Mouse (Mus musculus) olfactory bulb, adult 2 months (tissue): ENCODE results near the gene Kcnh1. TPM values are rescaled to one million over a fixed set of nuclear protein-coding genes. Genes with fewer than 3 reads are reported as not detected.

Experiments
- H3K27ac ChIP-seq: fragments of 200-500 bp; 2 replicates; pipeline ENCODE4 v1.5.1; 2012; ENCODE audit warnings: low read depth, low read length; ENCODE audit not compliant: insufficient read depth
- H3K4me1 ChIP-seq: fragments of 200-500 bp; 2 replicates; pipeline ENCODE4 v1.6.1; 2012; ENCODE audit warnings: low read length; ENCODE audit not compliant: control insufficient read depth, insufficient read depth
- H3K4me3 ChIP-seq: fragments of 200-500 bp; 2 replicates; pipeline ENCODE4 v1.5.1; 2012; ENCODE audit warnings: mild to moderate bottlenecking, low read depth, low read length, moderate library complexity; ENCODE audit not compliant: insufficient read depth
- CTCF ChIP-seq: fragments of 200-500 bp; IDR thresholded peaks from 2 replicates; pipeline ENCODE4 v1.5.1; 2012; ENCODE audit warnings: low read depth, mild to moderate bottlenecking, low read length, moderate library complexity; ENCODE audit not compliant: insufficient read depth
- POLR2A ChIP-seq: fragments of 200-500 bp; IDR thresholded peaks from 2 replicates; pipeline ENCODE4 v1.6.1; 2012; ENCODE audit warnings: mild to moderate bottlenecking, low read depth, low read length, moderate library complexity; ENCODE audit not compliant: insufficient read depth
- WGBS: fragments of 180-500 bp; shearing (Covaris S2); methylation state at CpG from one replicate; pipeline ENCODE4 v1.1.7; 2018; 5-methylcytosine and 5-hydroxymethylcytosine counted together
- polyA plus RNA-seq: library from polyadenylated mRNA; stranded (reverse); fragments of >200 nt; gene quantifications from 2 replicates; pipeline ENCODE4 v1.2.4, GENCODE M21; 2012; ENCODE audit warnings: low replicate concordance; ENCODE audit not compliant: missing spikeins, insufficient read depth, insufficient read length

Kcnh1 gene
- polyA plus RNA-seq, 1 experiment = not detected

- WGBS = 70% methylated on average over 14 of the region's 14 CpGs
- Histone ChIP-seq H3K4me3 (no peak overlapping the region), H3K27ac (no peak overlapping the region), H3K4me1 (peaks cover 14% of the 10 kb centered on the region)
- TF ChIP-seq POLR2A (no peak), CTCF (no peak)
These were observed 335.3 kb downstream of the Kcnh1 start for GRCm38 (mm10) chr1:192525711-192526350.

GRCm38 (mm10) chr1:192531490-192532146, 341.0 kb downstream of the Kcnh1 start:
- TF ChIP-seq CTCF (no peak), POLR2A (no peak)
- 0 out of 2 replicates have a peak, but pooled peaks cover 5% of the 10 kb centered on the region for H3K4me1 ChIP-seq
- 78% methylated on average over 2 of the region's 2 CpGs for WGBS
- no peak overlapping the region for H3K4me3 ChIP-seq
- no peak overlapping the region for H3K27ac ChIP-seq

DNA sequence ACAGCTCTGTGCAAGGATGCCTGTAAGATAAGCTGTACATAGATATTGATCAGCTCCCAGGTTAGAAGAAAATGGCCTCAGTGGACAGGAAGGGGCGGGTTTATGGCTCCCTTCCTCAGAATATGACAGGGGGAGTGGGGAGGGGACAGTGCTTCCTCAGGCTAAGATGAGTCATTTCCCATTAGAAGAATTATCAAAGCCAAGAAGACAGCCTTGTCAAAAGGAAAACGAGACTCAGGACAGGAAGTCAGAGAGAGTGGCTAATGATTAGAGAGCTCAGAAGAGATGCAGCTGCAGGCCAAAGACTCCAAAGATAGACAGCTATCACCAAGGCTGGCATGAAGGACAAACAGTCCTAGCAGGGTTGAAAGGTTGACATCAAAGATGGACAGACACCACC, 341.6 kb downstream of the Kcnh1 start:
- TF ChIP-seq CTCF (no peak), POLR2A (no peak)
- WGBS = 72% methylated on average over 2 of the region's 2 CpGs

GRCm38 (mm10) chr1:192533016-192533415, 342.4 kb downstream of the Kcnh1 start:
- H3K4me3 ChIP-seq = no peak overlapping the region
- TF ChIP-seq CTCF (no peak), POLR2A (no peak)
- no peak overlapping the region for H3K27ac ChIP-seq
- no peaks in the 10 kb centered on the region for H3K4me1 ChIP-seq

More for the DNA sequence above, 341.6 kb downstream of the Kcnh1 start:
- Histone ChIP-seq H3K4me1 (0 out of 2 replicates have a peak, but pooled peaks cover 5% of the 10 kb centered on the region), H3K4me3 (no peak overlapping the region), H3K27ac (no peak overlapping the region)

GRCm38 (mm10) chr1:192536440-192536839, 345.9 kb downstream of the Kcnh1 start:
- H3K4me1 ChIP-seq = no peaks in the 10 kb centered on the region
- no peak overlapping the region for H3K4me3 ChIP-seq
- 31% methylated on average over 1 of the region's 1 CpGs for WGBS
- no peak overlapping the region for H3K27ac ChIP-seq
- TF ChIP-seq CTCF (no peak), POLR2A (no peak)

GRCm38 (mm10) chr1:192537169-192537568, 346.6 kb downstream of the Kcnh1 start:
- H3K27ac ChIP-seq = no peak overlapping the region
- TF ChIP-seq POLR2A (no peak), CTCF (no peak)
- no peak overlapping the region for H3K4me3 ChIP-seq
- no peaks in the 10 kb centered on the region for H3K4me1 ChIP-seq
- WGBS = 79% methylated on average over 7 of the region's 7 CpGs

DNA sequence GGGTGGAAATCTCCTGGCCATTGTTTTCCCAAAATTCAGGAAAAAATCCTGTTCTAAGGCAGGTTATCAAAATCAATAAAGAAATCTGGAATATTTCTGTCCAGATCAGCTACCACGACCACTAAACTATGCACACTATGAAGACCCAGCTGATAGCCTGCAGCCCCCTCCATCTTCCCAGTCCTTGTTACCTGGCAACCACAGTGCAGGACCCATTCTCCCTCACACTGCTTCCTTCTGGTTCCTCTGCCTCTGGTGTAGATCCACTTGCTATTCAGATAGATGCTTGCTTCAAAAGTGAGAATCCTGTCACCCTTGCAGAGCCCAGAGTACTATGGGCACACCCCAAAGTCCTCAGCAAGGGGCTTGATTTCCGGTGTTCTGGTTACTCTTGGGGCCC, 351.5 kb downstream of the Kcnh1 start:
- Histone ChIP-seq H3K27ac (no peak overlapping the region), H3K4me1 (peaks cover 5% of the 10 kb centered on the region), H3K4me3 (no peak overlapping the region)
- no peak for TF ChIP-seq POLR2A
- no peak for TF ChIP-seq CTCF
- 89% methylated on average over 2 of the region's 2 CpGs for WGBS

- Histone ChIP-seq H3K27ac (no peak overlapping the region), H3K4me1 (peaks cover 5% of the 10 kb centered on the region), H3K4me3 (no peak overlapping the region)
- no peak for TF ChIP-seq POLR2A
- no peak for TF ChIP-seq CTCF
- 94% methylated on average over 4 of the region's 4 CpGs for WGBS
These were observed 353.1 kb downstream of the Kcnh1 start for GRCm38 (mm10) chr1:192543686-192544085.

DNA sequence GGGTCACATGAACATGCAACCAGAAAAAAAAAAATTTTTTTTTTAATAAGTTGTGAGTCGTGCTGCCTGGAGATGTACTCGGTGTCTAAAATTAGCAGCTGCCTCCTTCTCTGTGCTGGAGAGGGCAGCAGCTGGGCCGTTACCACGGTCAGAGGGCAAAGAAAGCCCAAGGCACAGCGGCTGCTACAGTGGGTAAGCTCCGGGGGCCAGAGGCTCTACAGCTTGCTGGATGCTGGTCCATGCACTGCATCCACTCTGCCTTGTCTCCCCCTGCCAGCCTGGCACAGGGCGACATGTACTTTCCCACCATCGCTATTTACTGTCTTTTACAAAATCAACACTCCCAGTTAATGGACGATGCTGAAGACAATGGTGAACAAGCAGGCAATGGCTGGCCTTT, 353.5 kb downstream of the Kcnh1 start:
- WGBS = 71% methylated on average over 9 of the region's 9 CpGs
- H3K27ac ChIP-seq = no peak overlapping the region
- no peak overlapping the region for H3K4me3 ChIP-seq
- H3K4me1 ChIP-seq = peaks cover 5% of the 10 kb centered on the region
- TF ChIP-seq CTCF = no peak
- no peak for TF ChIP-seq POLR2A

DNA sequence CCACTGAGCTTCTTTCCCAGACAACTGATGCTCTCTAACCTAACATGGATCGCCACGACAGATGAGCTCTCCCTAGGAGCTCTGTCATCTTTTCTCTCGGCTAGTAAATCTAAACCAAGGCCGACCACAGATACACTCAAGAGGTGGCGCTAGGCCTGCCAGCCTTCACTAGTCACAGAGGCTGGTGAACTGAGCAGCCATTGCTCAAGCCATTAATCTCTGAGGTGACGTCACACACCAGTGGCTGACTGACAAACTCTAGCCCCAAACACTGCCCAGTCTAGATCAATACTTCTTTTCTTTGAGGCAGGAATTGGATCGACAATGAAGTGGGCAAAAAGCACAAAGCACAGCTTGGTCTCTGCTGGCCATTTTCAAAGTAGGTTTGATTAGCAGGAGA, 354.3 kb downstream of the Kcnh1 start:
- WGBS = 77% methylated on average over 7 of the region's 7 CpGs
- H3K4me1 ChIP-seq = peaks cover 5% of the 10 kb centered on the region
- H3K4me3 ChIP-seq = no peak overlapping the region
- TF ChIP-seq POLR2A (no peak), CTCF (no peak)
- no peak overlapping the region for H3K27ac ChIP-seq
